Mouse (Mus musculus) C2C12 (cell line): ENCODE results near the gene Rnf7. TPM values are rescaled to one million over a fixed set of nuclear protein-coding genes. Genes with fewer than 3 reads are reported as not detected.

ENCODE experiments used
- H3K27me3 ChIP-seq: one replicate; pipeline ENCODE4 v1.6.1; 2011; ENCODE audit not compliant: control insufficient read depth, insufficient read depth, insufficient read length
- H3K36me3 ChIP-seq: one replicate; pipeline ENCODE4 v1.6.1; 2011; ENCODE audit not compliant: control insufficient read depth, insufficient read depth
- H3K4me3 ChIP-seq: one replicate; pipeline ENCODE4 v1.5.1; 2011; ENCODE audit warnings: mild to moderate bottlenecking, control low read depth; ENCODE audit not compliant: poor library complexity, insufficient read depth, severe bottlenecking
- H3K79me2 ChIP-seq: one replicate; pipeline ENCODE4 v1.6.1; 2011; ENCODE audit not compliant: control insufficient read depth, insufficient read depth
- H3K79me3 ChIP-seq: one replicate; pipeline ENCODE4 v1.6.1; 2011; ENCODE audit warnings: low read depth, control low read depth
- H3ac ChIP-seq: one replicate; pipeline ENCODE3; 2011; ENCODE audit warnings: low read depth; ENCODE audit not compliant: control insufficient read depth, insufficient read length
- CEBPB ChIP-seq: IDR thresholded peaks from one replicate; pipeline ENCODE4 v1.6.1; 2011; ENCODE audit warnings: low read depth, mild to moderate bottlenecking, control low read depth, moderate library complexity
- CTCF ChIP-seq: IDR thresholded peaks from one replicate; pipeline ENCODE4 v1.5.1; 2011; ENCODE audit not compliant: control insufficient read depth, insufficient read depth, insufficient read length
- FOSL1 ChIP-seq: IDR thresholded peaks from one replicate; pipeline ENCODE4 v1.8.0; 2011; ENCODE audit warnings: mild to moderate bottlenecking, low read length; ENCODE audit not compliant: poor library complexity, insufficient read depth, severe bottlenecking
- MAX ChIP-seq: IDR thresholded peaks from one replicate; pipeline ENCODE4 v1.6.1; 2011; ENCODE audit warnings: mild to moderate bottlenecking, control low read depth
- MYOD1 ChIP-seq: IDR thresholded peaks from one replicate; pipeline ENCODE4 v1.6.1; 2011; ENCODE audit warnings: low read depth; ENCODE audit not compliant: control insufficient read depth, insufficient read length
- MYOG ChIP-seq: IDR thresholded peaks from one replicate; pipeline ENCODE4 v1.6.1; 2011; ENCODE audit not compliant: control insufficient read depth, insufficient read length; ENCODE audit errors: extremely low read depth
- USF1 ChIP-seq: IDR thresholded peaks from one replicate; pipeline ENCODE4 v1.6.1; 2011; ENCODE audit warnings: low read depth, mild to moderate bottlenecking, control low read depth, moderate library complexity
- polyA plus RNA-seq: library from polyadenylated mRNA; unstranded; fragments of >200 nt; fragmentation: generic; extraction: Trizol; gene quantifications from one replicate; pipeline ENCODE4 v1.2.1, GENCODE M21; 2012; ENCODE audit warnings: missing spikeins

Rnf7 gene
- polyA plus RNA-seq, 1 experiment: 121 TPM

- H3K79me2 ChIP-seq: no peaks in the 10 kb centered on the region
- H3K27me3 ChIP-seq: no peaks in the 10 kb centered on the region
- H3K4me3 ChIP-seq: no peak overlapping the region
- TF ChIP-seq FOSL1: no peak
- TF ChIP-seq CEBPB: no peak
- no peak for TF ChIP-seq MYOD1
- TF ChIP-seq USF1: no peak
- TF ChIP-seq MYOG: no peak
- no peak for TF ChIP-seq MAX
- no peak for TF ChIP-seq CTCF
- H3K36me3 ChIP-seq: no peaks in the 10 kb centered on the region
- no peak overlapping the region for H3ac ChIP-seq
- no peaks in the 10 kb centered on the region for H3K79me3 ChIP-seq
Observed at GRCm38 (mm10) chr9:96516806-96517205, 38.3 kb upstream of the Rnf7 start.

GRCm38 (mm10) chr9:96515737-96516136 lies 37.3 kb upstream of the Rnf7 start:
- Histone ChIP-seq H3K36me3 (no peaks in the 10 kb centered on the region), H3ac (no peak overlapping the region), H3K27me3 (no peaks in the 10 kb centered on the region), H3K79me2 (no peaks in the 10 kb centered on the region), H3K4me3 (no peak overlapping the region), H3K79me3 (no peaks in the 10 kb centered on the region)
- TF ChIP-seq MAX (no peak), MYOG (no peak), CEBPB (no peak), MYOD1 (no peak), USF1 (no peak), CTCF (no peak), FOSL1 (no peak)

- no peaks in the 10 kb centered on the region for H3K27me3 ChIP-seq
- H3K79me2 ChIP-seq: no peaks in the 10 kb centered on the region
- no peaks in the 10 kb centered on the region for H3K79me3 ChIP-seq
- no peak overlapping the region for H3ac ChIP-seq
- no peak for TF ChIP-seq MYOD1
- no peak overlapping the region for H3K4me3 ChIP-seq
- H3K36me3 ChIP-seq: no peaks in the 10 kb centered on the region
Observed at GRCm38 (mm10) chr9:96514278-96514677, 35.8 kb upstream of the Rnf7 start.

- no peak overlapping the region for H3ac ChIP-seq
- no peak for TF ChIP-seq MAX
- TF ChIP-seq MYOG: no peak
- no peak for TF ChIP-seq CTCF
- TF ChIP-seq USF1: no peak
- no peak for TF ChIP-seq CEBPB
- TF ChIP-seq MYOD1: no peak
- no peak for TF ChIP-seq FOSL1
Observed at GRCm38 (mm10) chr9:96506011-96506498, 27.6 kb upstream of the Rnf7 start.

GRCm38 (mm10) chr9:96505156-96505555 lies 26.7 kb upstream of the Rnf7 start:
- Histone ChIP-seq H3K4me3 (no peak overlapping the region), H3ac (no peak overlapping the region), H3K79me2 (no peaks in the 10 kb centered on the region), H3K27me3 (peaks cover 5% of the 10 kb centered on the region), H3K36me3 (no peaks in the 10 kb centered on the region), H3K79me3 (no peaks in the 10 kb centered on the region)
- no peak for TF ChIP-seq MAX
- TF ChIP-seq CTCF: no peak
- TF ChIP-seq FOSL1: no peak
- TF ChIP-seq MYOG: no peak
- no peak for TF ChIP-seq USF1
- TF ChIP-seq CEBPB: no peak
- no peak for TF ChIP-seq MYOD1

More at GRCm38 (mm10) chr9:96506011-96506498, 27.6 kb upstream of the Rnf7 start:
- H3K36me3 ChIP-seq: no peaks in the 10 kb centered on the region
- no peak overlapping the region for H3K4me3 ChIP-seq
- peaks cover 5% of the 10 kb centered on the region for H3K27me3 ChIP-seq
- H3K79me2 ChIP-seq: no peaks in the 10 kb centered on the region
- no peaks in the 10 kb centered on the region for H3K79me3 ChIP-seq

- TF ChIP-seq CEBPB: no peak
- TF ChIP-seq MYOD1: no peak
- TF ChIP-seq USF1: no peak
- H3K79me2 ChIP-seq: no peaks in the 10 kb centered on the region
- no peaks in the 10 kb centered on the region for H3K36me3 ChIP-seq
- no peak overlapping the region for H3ac ChIP-seq
- peaks cover 5% of the 10 kb centered on the region for H3K27me3 ChIP-seq
- H3K4me3 ChIP-seq: no peak overlapping the region
- no peaks in the 10 kb centered on the region for H3K79me3 ChIP-seq
Observed at GRCm38 (mm10) chr9:96504116-96504895, 25.8 kb upstream of the Rnf7 start.
